Mouse (Mus musculus) testis, postnatal 14 days (tissue): ENCODE data around the gene Eif6.

Experiments used
- DNase-seq: peaks from one replicate; pipeline ENCODE4 v3.0.0; 2021; ENCODE audit warnings: low spot score

The Eif6 gene

DNA sequence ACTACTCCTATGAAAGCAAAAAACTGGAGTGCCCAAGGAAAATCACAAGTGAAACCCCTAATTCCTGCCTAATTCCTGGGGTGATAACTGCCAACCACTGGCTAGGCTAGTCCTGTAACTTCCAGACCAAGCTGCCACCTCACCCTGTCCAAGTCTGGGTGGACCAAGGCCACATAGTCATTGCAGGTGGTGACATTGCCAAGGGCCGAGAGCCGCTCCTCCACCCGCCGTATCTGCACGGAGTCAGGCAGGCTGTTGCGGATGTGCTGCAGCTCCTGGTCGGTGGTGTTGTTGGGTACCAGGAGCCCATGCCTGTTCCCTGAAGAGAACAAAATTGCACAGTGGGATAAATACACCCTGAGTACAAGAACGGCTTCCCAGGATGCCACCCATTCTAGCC, 3.0 kb downstream of the Eif6 start:
- DNase-seq = no peak

DNA sequence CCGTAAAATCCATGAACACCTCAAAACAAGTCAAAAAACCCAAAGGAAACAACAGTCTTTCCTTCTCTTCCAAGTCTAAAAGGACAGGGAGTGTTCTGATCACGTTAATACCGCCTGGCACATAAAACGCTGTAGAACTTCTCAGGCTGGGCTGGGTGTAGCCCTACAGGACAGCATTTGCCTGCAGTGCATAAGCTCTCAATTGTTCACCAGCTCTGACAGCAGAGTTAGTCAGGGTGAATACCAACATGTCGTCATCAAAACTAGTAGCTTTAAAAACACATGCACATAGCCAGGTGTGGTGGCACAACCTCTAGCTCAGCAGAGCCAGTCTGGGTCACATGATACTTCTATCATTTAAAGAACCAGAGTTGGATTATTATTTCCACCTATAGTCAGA, 5.9 kb downstream of the Eif6 start:
- no peak for DNase-seq

DNA sequence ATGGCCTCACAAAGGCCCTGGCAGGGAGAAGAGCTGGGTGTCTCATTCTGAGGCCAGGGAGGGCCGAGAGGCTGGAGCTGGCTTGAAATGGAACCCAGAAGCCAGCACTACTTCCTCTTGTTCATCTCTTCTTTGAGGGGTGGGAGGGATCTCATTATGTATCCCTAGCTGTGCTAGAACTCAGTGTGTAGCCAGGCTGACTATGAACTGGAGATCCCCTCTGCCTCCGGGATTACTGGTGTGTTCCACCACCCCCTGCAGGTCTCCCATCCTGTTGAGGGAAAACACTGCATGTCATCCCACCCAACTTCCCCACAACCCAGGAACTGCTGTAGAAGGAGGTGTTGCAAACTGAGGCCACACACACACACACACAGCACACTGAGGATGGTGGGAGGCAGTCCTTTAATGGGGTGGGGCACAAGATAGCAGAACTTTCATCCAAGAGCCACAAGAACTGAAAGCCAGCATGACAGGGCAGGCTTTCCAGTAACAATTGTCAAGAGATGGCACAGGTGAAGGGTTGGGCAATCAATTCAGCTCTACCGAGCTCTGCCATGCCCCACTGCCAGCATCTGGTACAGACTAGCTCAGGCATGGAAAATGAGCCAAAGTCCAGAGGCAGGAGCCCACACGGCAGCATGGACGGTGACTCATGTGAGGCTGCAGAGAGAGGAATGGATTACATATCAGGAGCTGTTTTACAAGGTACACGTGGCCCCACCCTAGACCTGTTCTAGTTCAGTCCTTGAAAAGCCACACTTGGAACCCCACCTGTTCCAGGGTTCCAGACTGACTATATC, 7.1 kb downstream of the Eif6 start:
- DNase-seq = no peak

DNA sequence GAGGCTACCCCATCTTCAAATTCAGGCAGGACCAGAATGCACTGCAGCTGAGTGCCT, 7.5 kb downstream of the Eif6 start, which contains the start of gene BC029722:
Gene BC029722, minus strand, starts transcription at position 35 of the 57 bp plus-strand sequence.
- DNase-seq = no peak

DNA sequence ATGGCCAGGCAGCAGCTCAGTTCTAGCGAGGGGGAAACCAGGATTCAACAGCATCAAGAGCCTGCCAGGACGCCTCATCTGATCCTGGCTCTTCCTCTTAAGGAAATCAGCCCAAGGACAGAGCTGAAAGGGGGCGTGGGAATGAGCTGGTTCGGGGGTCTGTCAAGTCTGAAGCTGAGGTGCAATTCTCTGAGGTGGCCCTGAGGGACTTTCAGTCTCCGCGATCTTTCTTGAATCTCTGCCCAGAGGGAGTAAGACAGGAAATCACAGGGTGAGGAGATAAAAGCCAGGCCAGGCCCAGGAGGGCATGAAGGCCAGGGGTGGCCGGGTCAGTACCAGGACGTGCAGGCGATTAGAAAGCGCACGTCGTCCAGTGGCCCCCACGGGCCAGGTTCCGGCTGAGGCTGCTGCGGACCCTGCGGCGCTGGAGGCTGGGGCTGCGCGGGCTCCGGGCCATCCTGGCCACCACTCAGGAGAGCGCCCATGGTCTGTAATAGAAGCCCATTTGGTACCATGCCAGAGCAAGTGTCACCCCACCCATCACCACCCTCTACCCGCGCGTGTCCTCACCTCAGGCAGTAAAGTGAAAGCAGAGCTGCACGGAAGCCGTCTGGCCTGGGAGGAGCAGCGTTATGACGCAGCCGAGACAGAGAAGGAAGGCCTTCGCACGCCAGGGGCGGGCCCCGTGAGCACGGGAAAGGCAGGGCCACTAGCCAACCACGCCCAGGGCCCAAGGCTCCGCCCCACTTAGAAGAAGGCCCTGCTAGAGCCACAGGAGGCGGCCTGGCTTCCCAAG, 7.9 kb downstream of the Eif6 start:
- peak; percentile 89 for DNase-seq

DNA sequence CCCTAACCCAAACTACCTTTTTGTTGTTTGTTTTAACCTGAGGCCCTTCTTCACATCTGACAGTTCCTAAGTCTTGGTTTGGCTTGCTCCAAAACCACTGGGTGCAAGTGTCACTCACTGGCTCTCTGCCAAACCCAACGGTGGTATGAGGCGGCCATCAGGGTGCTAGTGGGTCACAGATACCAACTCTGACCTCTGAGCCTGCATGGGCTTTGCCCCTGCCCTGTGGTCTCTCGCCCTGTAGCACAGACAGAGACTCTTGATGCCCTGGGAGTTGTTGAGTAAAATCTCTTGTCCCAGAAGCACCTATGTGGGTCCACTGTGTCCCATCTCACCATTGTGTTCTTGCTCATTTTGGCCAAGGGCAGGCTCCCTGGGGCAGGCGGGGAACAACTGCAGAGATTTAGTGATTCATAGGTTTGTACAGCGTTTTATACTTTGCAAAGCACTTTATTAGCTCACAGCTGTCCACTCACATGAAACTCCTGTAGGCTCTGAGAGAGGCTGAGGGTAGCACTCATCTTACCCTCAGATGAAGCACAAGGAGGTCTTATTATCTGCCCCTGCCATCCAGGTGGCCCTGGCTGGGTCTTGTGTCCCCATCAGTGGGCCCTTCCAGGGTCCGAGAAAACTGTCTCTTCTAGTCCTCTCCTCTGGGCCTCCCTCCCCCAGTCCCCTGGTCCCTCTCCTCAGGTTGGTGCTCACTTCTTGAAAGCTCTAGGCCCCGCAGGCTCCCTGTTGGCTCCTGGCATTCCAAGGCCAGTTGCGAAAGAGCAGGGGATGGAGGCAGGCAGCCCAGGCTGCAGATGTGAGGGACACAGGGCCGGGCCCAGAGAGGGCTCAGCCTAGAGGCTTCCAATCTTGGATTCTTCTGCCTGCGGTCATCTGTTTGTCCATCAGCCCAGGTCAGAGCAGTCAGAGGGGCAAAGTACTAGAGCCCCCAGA, 9.2 kb downstream of the Eif6 start:
- DNase-seq = no peak

DNA sequence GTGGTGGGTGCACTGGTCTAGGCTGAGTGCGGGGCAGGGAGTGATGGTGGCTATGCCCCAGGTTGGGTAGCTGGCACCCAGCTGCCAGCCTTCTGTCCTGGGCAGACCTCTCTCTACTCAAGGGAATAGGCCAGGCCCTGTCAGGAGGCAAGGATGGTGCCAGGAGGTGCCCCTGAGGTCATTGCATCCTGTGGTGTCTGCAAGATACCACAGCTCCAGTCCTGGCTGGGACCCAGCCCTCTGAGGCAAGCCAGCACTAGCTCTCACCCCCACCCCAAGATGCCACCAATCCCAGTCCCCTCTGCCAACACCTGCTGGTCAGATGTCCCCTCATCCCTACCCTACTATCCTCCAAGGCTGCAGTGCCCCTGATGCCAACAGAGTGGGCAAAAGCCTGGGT, 10.5 kb downstream of the Eif6 start:
- DNase-seq = no peak

DNA sequence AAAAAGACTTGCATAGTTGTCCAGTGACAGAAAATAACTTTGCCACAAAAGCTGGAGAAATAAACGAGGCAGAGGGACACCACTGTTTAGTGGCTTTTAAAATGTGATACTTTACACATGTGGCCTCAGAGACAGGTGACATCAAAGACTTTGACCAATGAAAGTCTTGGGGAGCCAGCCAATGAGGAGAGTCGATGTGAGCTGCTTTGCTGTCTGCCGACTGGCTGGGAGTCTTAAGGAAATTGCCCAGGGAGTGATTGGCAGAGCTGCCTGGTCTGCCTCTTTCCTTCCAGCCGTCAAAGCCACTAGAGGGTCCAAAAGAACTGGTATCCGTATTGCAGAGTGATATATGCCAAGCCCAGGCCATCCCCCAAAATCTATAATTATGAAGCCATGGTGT, 11.9 kb downstream of the Eif6 start:
- no peak for DNase-seq

DNA sequence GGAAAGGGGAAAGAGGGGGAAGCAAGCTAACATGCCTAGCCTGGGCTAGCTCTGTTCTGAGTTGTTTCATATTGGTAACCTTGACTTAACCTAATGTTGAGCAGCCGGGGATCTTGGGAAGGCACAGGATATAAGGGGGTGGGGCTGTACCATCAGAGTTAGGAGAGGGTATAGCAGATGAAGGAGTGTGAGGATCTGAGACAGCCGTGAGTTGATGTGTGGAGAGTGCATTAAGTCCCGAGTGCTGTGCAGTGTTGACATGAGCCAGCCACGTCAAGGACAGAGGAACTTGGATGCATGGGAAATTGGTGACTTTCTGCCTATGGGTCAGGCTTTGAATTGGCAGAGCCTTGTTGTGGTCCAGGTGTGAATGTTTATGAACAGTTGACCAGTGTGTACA, 14.1 kb downstream of the Eif6 start:
- DNase-seq = no peak

DNA sequence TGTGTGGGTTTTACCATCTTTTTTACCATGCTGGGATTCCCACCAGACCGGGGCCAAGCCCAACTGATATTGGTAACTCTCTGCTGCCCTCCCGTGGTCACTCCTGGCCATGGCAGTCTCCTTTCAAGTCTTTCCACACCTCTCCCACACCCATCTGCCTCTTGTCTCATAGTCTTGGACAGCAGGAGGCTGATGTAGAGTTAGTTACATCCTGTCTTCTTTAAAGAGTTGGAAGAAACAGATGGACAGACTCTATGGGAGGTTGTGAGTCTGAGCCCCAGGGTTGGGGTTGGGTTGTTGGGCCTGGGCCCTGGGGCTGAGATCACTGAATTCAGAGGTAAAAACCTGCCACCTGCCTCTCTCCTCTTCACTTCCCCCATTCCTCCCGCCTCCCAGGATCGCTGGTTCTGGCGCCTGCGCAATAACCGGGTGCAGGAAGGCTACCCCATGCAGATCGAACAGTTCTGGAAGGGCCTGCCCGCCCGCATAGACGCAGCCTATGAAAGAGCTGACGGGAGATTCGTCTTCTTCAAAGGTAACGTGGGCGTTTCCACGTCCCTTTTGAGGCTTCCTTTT, 14.8 kb downstream of the Eif6 start:
- DNase-seq = peak; percentile 44

DNA sequence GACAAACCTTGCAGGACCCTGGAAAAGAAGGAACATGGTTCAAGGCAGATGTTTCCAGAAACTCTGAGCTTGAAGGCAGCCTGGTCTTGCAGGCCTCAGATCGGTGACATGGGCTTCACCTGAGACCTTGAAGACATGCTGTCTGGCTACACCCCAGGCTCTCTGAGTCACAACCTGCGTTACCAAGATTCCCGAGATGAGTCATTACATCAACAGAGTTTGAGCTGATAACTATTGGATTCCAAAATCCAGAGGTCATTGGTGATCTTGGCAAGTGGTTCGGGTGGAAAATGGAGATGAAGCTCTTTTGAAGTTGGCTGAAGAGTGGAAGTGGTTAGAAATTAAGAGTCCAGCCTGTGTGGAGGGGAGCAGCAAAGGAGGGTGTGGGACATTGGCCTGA, 17.1 kb downstream of the Eif6 start:
- no peak for DNase-seq

DNA sequence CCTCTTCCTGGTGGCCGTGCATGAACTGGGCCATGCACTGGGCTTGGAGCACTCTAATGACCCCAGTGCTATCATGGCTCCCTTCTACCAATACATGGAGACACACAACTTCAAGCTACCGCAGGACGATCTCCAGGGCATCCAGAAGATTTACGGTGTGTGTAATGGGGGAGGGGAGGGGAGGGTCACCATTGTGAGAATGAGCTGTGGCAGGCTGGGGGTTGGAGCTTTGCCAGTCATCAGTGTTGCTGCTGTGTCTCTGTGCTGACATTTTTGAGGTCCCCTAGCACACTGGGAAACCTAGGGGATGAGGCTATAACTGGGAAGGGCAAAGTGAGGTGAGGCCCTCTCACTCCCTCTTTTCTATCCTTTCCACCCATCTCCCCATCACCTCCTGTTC, 19.3 kb downstream of the Eif6 start:
- DNase-seq = no peak

DNA sequence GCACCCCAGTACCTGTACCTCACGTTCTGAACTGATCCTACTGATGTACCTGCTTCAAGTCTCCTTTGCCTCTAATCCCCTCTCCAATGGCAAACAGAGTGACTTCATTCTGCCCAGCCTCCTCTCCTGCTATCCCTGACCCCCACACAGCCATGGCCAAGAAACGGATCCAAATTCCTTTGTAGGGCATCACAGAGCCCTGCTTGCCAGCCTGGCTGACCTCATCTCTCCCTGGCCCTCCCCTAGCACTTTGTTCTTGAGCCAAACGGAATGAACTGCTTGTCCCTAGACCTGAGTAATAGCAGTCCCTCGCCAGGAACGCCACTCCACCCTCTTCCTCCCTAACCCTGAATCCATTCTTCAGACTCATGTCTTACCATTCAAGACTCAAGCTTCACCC, 20.2 kb downstream of the Eif6 start:
- DNase-seq = peak; percentile 48

DNA sequence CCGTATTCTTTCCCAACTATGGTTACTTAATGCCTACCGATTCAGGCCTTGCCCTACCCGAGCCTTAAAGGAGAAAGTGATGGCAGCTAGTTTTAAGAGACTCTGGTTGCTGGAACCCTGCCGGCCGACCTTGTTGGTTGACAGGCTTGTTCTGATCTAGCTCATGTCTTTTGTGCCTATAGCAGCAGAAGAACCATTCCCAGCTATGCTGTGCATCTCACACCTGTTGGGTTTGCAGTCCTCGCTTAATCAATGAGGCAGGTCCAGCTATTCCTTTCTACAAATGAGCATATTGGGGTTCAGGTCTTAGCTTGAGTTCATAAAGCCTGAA, 20.8 kb downstream of the Eif6 start:
- no peak for DNase-seq

DNA sequence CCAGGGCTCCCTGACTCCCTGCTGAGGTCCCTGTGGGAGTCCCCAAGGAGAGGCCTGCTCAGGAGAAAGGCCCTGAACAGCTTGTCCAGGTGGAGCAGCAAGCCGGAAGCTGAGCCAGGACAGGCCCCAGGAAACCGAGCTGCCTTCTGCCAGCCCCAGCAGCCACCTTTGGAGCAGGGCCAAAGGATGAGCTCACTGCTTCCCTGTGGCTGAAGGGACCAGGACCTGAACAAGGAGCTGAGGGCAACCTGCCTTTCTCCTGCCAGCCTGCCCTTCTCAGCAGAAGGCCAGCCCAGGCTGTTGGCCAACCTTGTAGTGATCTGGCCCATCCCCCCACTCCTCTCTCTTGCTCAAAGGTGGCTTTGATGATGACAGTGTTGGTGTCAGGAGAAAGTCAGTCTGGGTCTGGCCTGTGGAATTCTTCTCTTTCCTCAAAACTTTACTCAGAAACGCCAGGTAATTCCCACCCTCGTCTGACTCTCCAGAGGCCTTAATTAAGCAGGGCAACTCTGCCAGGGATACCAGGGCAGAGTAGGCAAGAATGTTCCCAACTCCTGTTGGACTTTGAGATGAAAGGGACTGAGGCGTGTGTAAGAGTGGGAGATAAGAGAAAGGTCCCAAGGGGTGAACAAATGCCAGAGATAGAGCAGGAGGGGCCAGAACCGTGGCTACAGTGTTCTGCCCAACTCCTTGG, 21.3 kb downstream of the Eif6 start:
- peak; percentile 52 for DNase-seq

DNA sequence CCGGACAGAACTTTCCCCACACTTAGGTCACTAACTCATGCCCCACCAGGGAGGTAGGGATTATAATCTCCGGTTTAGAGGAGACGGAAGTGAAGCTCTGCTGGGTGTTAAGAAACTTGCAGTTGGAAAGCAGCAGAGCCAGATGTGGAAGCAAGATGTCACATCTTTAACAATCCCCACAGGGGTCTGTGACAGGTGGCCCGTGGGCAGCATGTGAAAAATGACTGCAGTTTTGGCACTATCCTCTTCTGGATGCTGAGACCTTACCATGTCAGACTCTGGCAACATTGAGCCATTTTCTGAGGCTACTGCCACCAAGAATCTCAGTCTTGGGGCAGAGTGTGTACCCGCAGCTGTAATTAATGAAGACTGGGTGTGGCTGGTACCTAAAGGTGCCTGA, 22.7 kb downstream of the Eif6 start:
- DNase-seq = no peak

DNA sequence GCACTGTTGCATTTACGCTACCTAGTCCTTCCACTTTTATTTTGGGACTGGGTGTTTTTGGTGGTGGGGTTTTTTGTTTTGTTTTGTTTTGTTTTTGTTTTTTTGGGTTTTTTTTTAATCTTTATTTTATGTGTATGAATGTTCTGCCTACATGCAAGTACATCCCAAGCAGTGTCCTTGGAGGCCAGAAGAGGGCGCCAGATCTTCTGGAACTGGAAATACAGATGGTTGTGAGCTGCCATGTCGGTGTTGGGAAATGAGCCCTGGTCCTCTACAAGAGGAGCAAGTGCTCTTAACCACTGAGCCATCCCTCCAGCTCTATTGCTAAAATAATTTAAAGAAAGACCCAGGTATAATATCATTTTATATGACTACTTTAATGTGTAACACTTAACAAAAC, 24.0 kb downstream of the Eif6 start:
- DNase-seq = no peak

DNA sequence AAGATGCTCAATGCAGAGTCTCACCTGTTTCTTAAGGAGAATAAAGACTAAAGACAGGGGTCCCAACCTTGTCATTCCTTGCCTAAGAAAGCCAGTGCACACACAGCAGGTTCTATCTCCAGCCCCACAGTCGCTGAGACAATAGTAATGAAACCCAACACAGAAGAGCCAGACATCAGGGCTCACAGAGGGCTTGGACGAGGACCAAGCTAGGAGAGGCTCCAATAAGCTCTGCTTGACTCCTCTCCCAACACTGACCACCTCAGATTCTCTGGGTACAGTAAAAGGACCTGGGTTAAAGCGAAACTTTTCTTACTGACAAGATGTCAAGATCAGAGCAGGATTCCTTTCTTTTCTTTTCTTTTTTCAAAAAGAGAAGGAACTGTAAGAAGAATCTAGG, 28.1 kb downstream of the Eif6 start:
- no peak for DNase-seq

DNA sequence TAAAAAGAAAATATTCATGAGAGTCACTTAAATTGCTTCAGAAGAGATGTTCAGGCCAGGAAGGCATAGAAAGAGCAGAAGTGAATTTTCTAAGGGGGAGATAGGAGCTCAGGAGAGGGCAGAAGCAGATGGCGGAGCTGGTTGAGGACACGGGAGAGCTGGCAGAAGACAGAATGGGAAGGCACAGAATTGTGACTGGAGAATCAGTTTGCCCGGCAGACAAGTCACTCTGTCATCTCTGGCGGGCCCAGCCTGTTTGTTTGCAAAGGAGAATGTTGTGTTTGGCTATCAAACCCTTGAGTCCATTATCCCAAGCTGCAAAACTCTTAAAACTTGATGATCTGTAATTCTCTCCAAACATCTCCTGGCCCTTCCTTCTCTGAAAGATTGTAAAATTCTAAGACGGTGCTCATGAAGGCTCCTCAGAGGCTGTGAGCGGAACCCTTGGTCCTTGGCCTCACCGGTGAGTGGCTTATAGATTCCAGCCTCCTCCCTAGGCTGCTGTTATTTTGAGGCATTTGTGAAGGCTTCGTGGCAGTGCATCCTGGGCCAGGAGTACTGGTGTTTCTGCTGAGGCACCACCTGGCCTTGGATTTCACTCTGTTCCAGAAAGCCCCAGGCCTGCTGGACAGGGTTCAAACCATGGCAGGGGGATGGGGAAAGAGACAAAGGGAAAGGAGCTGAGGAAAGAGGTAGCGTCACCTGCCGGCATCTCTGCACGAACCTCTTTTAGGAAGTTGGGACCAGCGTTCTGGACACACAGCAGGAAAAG, 31.9 kb downstream of the Eif6 start:
- DNase-seq = no peak

DNA sequence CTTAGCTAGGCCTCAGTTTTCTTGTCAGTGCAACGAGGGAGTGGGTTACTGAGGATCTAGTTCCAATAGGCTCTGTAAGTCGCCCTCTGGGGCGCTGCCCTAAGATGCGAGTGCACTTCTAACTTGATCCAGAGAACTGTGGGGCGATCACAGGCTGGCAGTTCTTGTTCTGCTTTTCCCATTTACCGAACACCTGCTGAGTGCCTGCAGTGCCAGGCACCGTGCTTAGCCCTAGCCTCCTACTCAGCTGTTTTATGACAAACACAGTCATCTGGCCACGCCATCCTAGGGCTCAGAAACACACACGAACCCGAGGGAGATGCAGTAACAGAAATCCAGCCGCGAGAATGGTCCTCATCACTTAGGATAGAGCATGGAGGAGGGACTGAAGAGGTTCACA, 33.8 kb downstream of the Eif6 start:
- no peak for DNase-seq
